Mouse (Mus musculus) neural tube, embryonic 12.5 days (tissue): Measurements from ENCODE around the gene Gm49368. TPM values are rescaled to one million over a fixed set of nuclear protein-coding genes. Genes with fewer than 3 reads are reported as not detected.

Experiments
- ATAC-seq: fragments of 200-750 bp; cut with Nextera tagmentation; 2 replicates; pipeline ENCODE4 v1.8.0; 2017; ENCODE audit warnings: low read depth, mild to moderate bottlenecking, moderate TSS enrichment, moderate library complexity; ENCODE audit not compliant: low FRiP score
- H3K27ac ChIP-seq: fragments of 300-500 bp; sonication (generic); 2 replicates; pipeline ENCODE4 v1.5.1; 2016
- H3K27me3 ChIP-seq: fragments of 300-500 bp; sonication (generic); replicated peaks from 2 replicates; pipeline ENCODE4 v1.6.1; 2016; ENCODE audit warnings: mild to moderate bottlenecking
- H3K36me3 ChIP-seq: fragments of 300-500 bp; sonication (generic); 2 replicates; pipeline ENCODE4 v1.6.1; 2016; ENCODE audit warnings: mild to moderate bottlenecking
- H3K4me1 ChIP-seq: fragments of 300-500 bp; sonication (generic); 2 replicates; pipeline ENCODE4 v1.6.1; 2016
- H3K4me2 ChIP-seq: fragments of 300-500 bp; sonication (generic); replicated peaks from 2 replicates; pipeline ENCODE4 v1.6.1; 2016; ENCODE audit warnings: mild to moderate bottlenecking
- H3K4me3 ChIP-seq: fragments of 300-500 bp; sonication (generic); 2 replicates; pipeline ENCODE4 v1.5.1; 2016
- H3K9ac ChIP-seq: fragments of 300-500 bp; sonication (generic); 2 replicates; pipeline ENCODE4 v1.6.1; 2016; ENCODE audit warnings: mild to moderate bottlenecking
- H3K9me3 ChIP-seq: fragments of 300-500 bp; sonication (generic); 2 replicates; pipeline ENCODE4 v1.6.1; 2016; ENCODE audit warnings: mild to moderate bottlenecking
- WGBS: fragments of 180-500 bp; shearing (Covaris S2); methylation state at CpG from one replicate; pipeline ENCODE4 v1.1.7; 2016; 5-methylcytosine and 5-hydroxymethylcytosine counted together
- polyA plus RNA-seq: library from polyadenylated mRNA; unstranded; fragments of >200 nt; fragmentation: Nextera tagmentation; extraction: Ambion mirVana; gene quantifications from 2 replicates; pipeline ENCODE4 v1.2.1, GENCODE M21; 2016

Gm49368 gene
- polyA plus RNA-seq, 1 experiment from 2014 or later: not detected

DNA sequence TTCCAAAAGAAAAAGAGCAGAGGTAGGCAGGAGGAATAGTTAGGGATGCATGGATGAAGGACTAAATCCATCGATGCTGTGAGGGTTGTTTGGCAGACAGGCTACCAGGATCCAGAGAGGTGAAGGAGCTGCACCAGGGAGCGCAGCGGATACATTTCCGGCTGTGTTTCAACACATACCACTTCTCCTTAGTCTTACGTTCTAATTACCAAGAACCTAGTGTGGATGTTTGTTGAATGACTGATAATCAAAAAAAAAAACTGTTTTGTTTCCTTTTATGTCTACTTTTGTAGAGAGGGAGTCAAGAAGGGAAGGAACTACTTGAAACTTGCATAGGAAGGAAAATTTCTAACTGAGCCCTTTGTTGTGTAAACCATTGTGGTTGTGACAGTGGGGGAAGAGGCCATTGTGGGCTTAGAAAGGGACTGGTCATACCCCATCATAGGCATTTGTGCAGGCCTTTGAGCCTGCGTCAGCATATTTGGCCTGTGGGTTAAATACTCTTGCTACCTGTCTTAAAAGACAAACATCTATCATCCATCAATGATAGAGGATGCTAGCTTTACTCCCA lies 813 bp downstream of the Gm49368 start:
- no peak overlapping the region for H3K4me3 ChIP-seq
- no peaks in the 10 kb centered on the region for H3K27me3 ChIP-seq
- H3K9me3 ChIP-seq: no peaks in the 10 kb centered on the region
- no peak for ATAC-seq
- no peak overlapping the region for H3K4me2 ChIP-seq
- H3K36me3 ChIP-seq: no peaks in the 10 kb centered on the region
- no peaks in the 10 kb centered on the region for H3K4me1 ChIP-seq
- 81% methylated on average over 6 of the region's 6 CpGs for WGBS
- no peak overlapping the region for H3K27ac ChIP-seq
- H3K9ac ChIP-seq: no peak overlapping the region

- H3K36me3 ChIP-seq: no peaks in the 10 kb centered on the region
- no peaks in the 10 kb centered on the region for H3K27me3 ChIP-seq
- no peaks in the 10 kb centered on the region for H3K9me3 ChIP-seq
- no peaks in the 10 kb centered on the region for H3K4me1 ChIP-seq
- H3K27ac ChIP-seq: no peak overlapping the region
- 88% methylated on average over 5 of the region's 5 CpGs for WGBS
- H3K4me3 ChIP-seq: no peak overlapping the region
- no peak for ATAC-seq
- no peak overlapping the region for H3K9ac ChIP-seq
- H3K4me2 ChIP-seq: no peak overlapping the region
These were observed 3.1 kb downstream of the Gm49368 start for GRCm38 (mm10) chr7:128065547-128065946.

DNA sequence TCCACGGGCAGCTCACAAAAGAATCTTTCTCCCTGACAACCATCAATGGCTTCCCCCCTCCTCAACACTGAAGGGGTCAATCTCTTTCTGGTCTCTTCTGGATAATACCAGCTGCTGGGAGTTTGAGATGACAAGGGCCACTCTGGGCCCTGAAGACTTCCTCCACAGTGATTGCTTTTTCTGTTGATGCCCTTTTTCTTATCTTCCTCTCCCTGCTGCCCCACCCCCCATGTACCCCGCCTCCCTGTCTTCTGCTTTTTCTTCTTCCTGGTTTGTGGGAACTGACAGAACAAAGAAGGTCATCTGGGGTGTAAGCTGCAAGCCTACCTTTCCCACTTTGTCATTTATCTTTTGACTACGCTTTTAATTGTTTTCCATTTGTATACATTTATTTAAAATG lies 5.4 kb downstream of the Gm49368 start:
- Histone ChIP-seq H3K4me2 (no peak overlapping the region), H3K4me3 (no peak overlapping the region), H3K9me3 (no peaks in the 10 kb centered on the region), H3K4me1 (no peaks in the 10 kb centered on the region), H3K27me3 (no peaks in the 10 kb centered on the region), H3K36me3 (no peaks in the 10 kb centered on the region), H3K27ac (no peak overlapping the region), H3K9ac (no peak overlapping the region)
- 63% methylated on average over 3 of the region's 3 CpGs for WGBS
- ATAC-seq: no peak

GRCm38 (mm10) chr7:128069844-128070243 lies 7.4 kb downstream of the Gm49368 start:
- H3K9ac ChIP-seq: no peak overlapping the region
- H3K27ac ChIP-seq: no peak overlapping the region
- no peaks in the 10 kb centered on the region for H3K36me3 ChIP-seq
- H3K27me3 ChIP-seq: no peaks in the 10 kb centered on the region
- no peak overlapping the region for H3K4me3 ChIP-seq
- H3K9me3 ChIP-seq: no peaks in the 10 kb centered on the region
- ATAC-seq: no peak
- no peak overlapping the region for H3K4me2 ChIP-seq
- no peaks in the 10 kb centered on the region for H3K4me1 ChIP-seq
- WGBS: 71% methylated on average over 2 of the region's 2 CpGs

DNA sequence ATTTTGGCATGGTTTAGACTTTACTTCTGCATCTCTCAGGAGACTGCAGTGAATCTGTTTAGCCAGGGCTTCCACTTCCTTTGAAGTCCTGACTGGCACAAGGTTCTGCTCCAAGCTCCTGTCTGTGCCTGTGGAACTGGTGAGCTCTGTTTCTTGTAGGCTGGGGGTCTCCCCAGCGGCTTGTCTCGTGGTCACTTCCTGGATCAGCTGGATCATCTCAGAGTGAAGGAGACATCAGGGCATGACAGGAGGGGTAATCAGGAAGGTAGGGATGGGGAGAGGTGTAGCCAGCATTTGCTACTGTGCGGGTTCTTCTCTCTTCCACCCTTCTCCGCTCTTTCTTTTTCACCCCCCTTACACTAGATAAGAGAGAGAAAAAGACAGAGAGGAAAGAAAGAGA lies 9.3 kb downstream of the Gm49368 start:
- H3K9ac ChIP-seq: no peak overlapping the region
- WGBS: 78% methylated on average over 4 of the region's 4 CpGs
- no peaks in the 10 kb centered on the region for H3K9me3 ChIP-seq
- no peak overlapping the region for H3K4me2 ChIP-seq
- no peaks in the 10 kb centered on the region for H3K36me3 ChIP-seq
- no peak overlapping the region for H3K4me3 ChIP-seq
- ATAC-seq: no peak
- no peaks in the 10 kb centered on the region for H3K4me1 ChIP-seq
- H3K27me3 ChIP-seq: no peaks in the 10 kb centered on the region
- H3K27ac ChIP-seq: no peak overlapping the region

DNA sequence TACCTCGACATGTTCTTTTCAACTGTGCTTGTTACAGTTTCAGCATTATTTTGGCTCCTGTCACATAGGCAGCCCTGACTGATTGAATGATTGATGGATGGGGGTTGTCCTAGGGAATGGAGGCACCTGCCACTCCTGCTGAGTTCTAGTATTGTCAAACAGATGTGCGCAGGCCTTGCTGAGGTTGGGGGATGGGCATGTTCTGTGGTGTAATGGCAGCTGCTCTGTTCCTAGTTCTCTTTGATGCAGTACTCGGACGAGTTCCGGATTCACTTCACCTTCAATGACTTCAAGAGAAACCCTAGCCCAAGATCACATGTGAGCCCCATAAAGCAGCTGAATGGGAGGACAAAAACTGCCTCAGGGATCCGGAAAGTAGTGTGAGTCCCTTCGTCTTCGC lies 17.5 kb downstream of the Gm49368 start:
- H3K27ac ChIP-seq: no peak overlapping the region
- no peaks in the 10 kb centered on the region for H3K9me3 ChIP-seq
- no peak overlapping the region for H3K4me3 ChIP-seq
- no peak for ATAC-seq
- H3K4me1 ChIP-seq: no peaks in the 10 kb centered on the region
- no peaks in the 10 kb centered on the region for H3K27me3 ChIP-seq
- no peak overlapping the region for H3K9ac ChIP-seq
- no peak overlapping the region for H3K4me2 ChIP-seq
- H3K36me3 ChIP-seq: no peaks in the 10 kb centered on the region
- 69% methylated on average over 8 of the region's 8 CpGs for WGBS

GRCm38 (mm10) chr7:128089141-128089540 lies 26.7 kb downstream of the Gm49368 start:
- Histone ChIP-seq H3K9ac (no peak overlapping the region), H3K4me2 (no peak overlapping the region), H3K9me3 (no peaks in the 10 kb centered on the region), H3K36me3 (no peaks in the 10 kb centered on the region), H3K27me3 (no peaks in the 10 kb centered on the region), H3K4me3 (no peak overlapping the region), H3K4me1 (no peaks in the 10 kb centered on the region), H3K27ac (no peak overlapping the region)
- 87% methylated on average over 7 of the region's 7 CpGs for WGBS
- no peak for ATAC-seq

DNA sequence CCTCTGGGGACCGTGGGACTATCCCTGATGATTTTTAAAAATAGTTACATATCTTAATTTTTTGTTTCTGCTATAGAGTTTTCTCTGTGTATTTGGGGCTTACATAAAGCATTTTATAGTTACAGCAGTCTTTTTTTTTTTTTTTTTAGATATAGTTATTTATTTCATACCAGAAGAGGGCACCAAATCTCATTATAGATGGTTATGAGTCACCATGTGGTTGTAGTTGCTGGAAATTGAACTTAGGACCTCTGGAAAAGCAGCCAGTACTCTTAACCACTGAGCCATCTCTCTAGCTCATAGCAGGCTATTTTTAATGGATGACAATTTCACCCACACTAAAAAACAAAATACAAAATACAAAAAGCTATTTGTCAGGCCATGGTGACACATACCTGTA lies 35.7 kb downstream of the Gm49368 start:
- 83% methylated on average over 1 of the region's 1 CpGs for WGBS
- Histone ChIP-seq H3K9me3 (no peaks in the 10 kb centered on the region), H3K27me3 (no peaks in the 10 kb centered on the region), H3K4me1 (no peaks in the 10 kb centered on the region), H3K27ac (no peak overlapping the region), H3K4me3 (no peak overlapping the region), H3K36me3 (no peaks in the 10 kb centered on the region), H3K9ac (no peak overlapping the region), H3K4me2 (no peak overlapping the region)
- no peak for ATAC-seq

- no peaks in the 10 kb centered on the region for H3K36me3 ChIP-seq
- H3K27me3 ChIP-seq: no peaks in the 10 kb centered on the region
- no peaks in the 10 kb centered on the region for H3K9me3 ChIP-seq
- 92% methylated on average over 2 of the region's 2 CpGs for WGBS
- no peak overlapping the region for H3K4me2 ChIP-seq
- no peak for ATAC-seq
- H3K27ac ChIP-seq: no peak overlapping the region
- H3K4me3 ChIP-seq: no peak overlapping the region
- H3K9ac ChIP-seq: no peak overlapping the region
- no peaks in the 10 kb centered on the region for H3K4me1 ChIP-seq
These were observed 38.4 kb downstream of the Gm49368 start for GRCm38 (mm10) chr7:128100742-128101357.

DNA sequence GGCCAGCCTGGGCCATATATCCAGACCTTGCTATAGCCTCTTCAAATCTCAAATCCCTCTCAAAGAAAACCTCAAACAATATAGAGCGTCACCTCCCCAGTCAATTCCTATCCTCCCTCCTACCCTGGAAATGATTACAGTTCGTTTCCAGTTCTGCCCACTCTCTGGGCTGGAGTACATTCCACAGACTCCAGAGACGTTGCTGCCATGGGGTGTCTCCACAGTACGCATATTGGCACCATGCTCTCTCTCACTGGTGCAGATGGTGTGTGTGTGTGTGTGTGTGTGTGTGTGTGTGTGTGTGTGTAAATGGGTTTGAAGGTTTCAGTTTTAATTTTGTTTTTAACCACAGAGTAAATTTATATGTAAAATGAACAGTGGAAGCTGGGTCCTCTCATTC lies 42.8 kb downstream of the Gm49368 start:
- H3K27ac ChIP-seq: no peak overlapping the region
- no peaks in the 10 kb centered on the region for H3K4me1 ChIP-seq
- WGBS: 80% methylated on average over 4 of the region's 4 CpGs
- H3K9me3 ChIP-seq: no peaks in the 10 kb centered on the region
- H3K36me3 ChIP-seq: no peaks in the 10 kb centered on the region
- no peak overlapping the region for H3K4me2 ChIP-seq
- H3K9ac ChIP-seq: no peak overlapping the region
- no peaks in the 10 kb centered on the region for H3K27me3 ChIP-seq
- ATAC-seq: no peak
- no peak overlapping the region for H3K4me3 ChIP-seq

DNA sequence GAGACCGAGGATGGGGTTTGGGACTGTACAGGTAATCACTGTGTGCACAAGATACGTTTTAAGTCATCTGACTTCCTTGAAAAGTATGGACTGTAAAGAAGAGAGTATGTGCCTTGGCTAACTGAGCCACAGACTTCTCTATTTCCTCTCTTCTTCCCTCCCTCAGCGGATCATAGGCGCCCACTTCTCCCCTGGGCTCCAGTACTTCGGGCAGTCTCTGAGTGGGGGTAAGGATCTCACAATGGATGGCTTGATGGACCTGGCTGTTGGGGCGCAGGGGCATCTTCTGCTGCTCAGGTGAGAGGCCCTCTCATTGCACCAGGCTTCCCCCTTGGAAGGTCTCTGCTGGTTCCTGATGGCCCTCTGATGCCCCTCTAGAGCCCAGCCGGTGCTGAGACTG lies 45.0 kb downstream of the Gm49368 start:
- Histone ChIP-seq H3K4me3 (no peak overlapping the region), H3K9me3 (no peaks in the 10 kb centered on the region), H3K36me3 (no peaks in the 10 kb centered on the region), H3K9ac (no peak overlapping the region), H3K4me1 (no peaks in the 10 kb centered on the region), H3K27ac (no peak overlapping the region), H3K4me2 (no peak overlapping the region), H3K27me3 (no peaks in the 10 kb centered on the region)
- 92% methylated on average over 7 of the region's 7 CpGs for WGBS
- ATAC-seq: no peak

- Histone ChIP-seq H3K27me3 (no peaks in the 10 kb centered on the region), H3K4me3 (no peak overlapping the region), H3K27ac (no peak overlapping the region), H3K9ac (no peak overlapping the region), H3K4me1 (no peaks in the 10 kb centered on the region), H3K36me3 (no peaks in the 10 kb centered on the region), H3K4me2 (no peak overlapping the region), H3K9me3 (no peaks in the 10 kb centered on the region)
- ATAC-seq: no peak
- WGBS: 70% methylated on average over 2 of the region's 2 CpGs
These were observed 47.8 kb downstream of the Gm49368 start for GRCm38 (mm10) chr7:128110314-128110713.

DNA sequence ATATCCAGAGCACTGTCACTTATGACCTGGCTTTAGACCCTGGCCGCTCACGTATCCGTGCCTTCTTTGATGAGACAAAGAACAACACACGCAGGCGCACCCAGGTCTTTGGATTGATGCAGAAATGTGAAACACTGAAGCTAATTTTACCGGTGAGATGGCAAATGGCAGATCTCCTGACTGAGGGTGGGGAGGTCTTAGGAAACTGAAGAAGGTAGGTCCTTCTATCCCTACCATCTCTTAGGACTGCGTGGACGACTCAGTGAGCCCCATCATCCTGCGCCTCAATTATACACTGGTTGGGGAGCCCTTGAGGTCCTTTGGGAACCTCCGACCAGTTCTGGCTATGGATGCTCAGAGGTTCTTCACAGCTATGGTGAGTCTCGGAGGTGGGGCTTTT lies 49.6 kb downstream of the Gm49368 start:
- ATAC-seq: no peak
- WGBS: 88% methylated on average over 11 of the region's 11 CpGs
- no peak overlapping the region for H3K9ac ChIP-seq

More for the DNA sequence above, 49.6 kb downstream of the Gm49368 start:
- H3K36me3 ChIP-seq: no peaks in the 10 kb centered on the region
- no peaks in the 10 kb centered on the region for H3K4me1 ChIP-seq
- no peaks in the 10 kb centered on the region for H3K9me3 ChIP-seq
- H3K27ac ChIP-seq: no peak overlapping the region
- no peaks in the 10 kb centered on the region for H3K27me3 ChIP-seq
- H3K4me3 ChIP-seq: no peak overlapping the region
- H3K4me2 ChIP-seq: no peak overlapping the region
